Mouse (Mus musculus): ENCODE data around the gene Tac2. TPM values are rescaled to one million over a fixed set of nuclear protein-coding genes. Genes with fewer than 3 reads are reported as not detected.

The Tac2 gene
- polyA plus RNA-seq, 1 experiment from 2014 or later, result 1.8 TPM

DNA sequence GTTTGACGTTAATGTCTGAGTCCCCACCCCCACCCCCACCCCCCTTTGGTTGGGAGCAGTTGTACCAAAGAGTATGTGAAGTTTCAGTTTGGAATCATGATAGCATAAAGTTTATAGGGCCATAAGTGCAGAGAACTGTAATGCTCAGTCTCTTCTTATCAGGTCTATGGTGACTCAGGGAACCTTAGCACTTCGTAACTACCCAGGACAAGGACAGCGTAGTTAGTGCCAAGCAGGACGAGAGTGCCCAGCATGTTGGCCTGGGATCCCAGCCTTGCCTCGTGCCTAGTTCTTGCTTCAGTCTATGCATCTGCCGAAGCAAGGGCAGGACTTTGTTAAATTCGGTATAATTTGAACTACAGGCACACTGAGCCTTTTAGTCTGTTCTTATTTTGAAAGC lies 28.5 kb upstream of the Tac2 start:
- ATAC-seq (ENCODE audit: insufficient number of reproducible peaks, insufficient read depth, low FRiP score, low TSS enrichment, low read depth), result no peak
- Histone ChIP-seq H3K36me3 (peaks cover 84% of the 10 kb centered on the region), H3K27ac (no peak overlapping the region), H3K4me1 (replicated peaks) (no peaks in the 10 kb centered on the region), H3K9ac (replicated peaks) (no peak overlapping the region), H3K4me2 (no peak overlapping the region), H3K9me3 (no peaks in the 10 kb centered on the region), H3K27me3 (no peaks in the 10 kb centered on the region), H3K4me3 (replicated peaks) (no peak overlapping the region)
- 91% methylated on average over 7 of the region's 7 CpGs for WGBS

DNA sequence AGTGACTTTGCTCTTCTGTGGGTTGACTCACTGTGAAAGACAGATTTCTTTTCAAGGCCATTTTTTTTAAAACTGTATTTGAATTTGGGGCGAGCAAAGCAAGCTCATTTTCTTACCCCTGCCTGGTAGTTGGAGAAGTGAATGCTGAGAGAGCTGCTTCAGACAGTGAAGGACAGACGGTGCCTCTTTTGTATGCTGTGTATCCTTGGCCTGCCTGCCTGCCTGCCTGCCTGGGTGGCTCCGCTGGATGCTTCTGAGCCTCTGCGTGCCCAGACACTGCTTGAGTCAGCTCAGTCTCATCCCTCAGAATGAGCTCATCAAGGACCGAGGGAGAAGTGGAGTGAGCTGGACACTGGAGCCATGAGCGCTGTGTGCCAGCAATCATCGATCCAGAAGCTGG lies 25.3 kb upstream of the Tac2 start:
- Histone ChIP-seq H3K4me3 (replicated peaks) (no peak overlapping the region), H3K9me3 (no peaks in the 10 kb centered on the region), H3K9ac (replicated peaks) (no peak overlapping the region), H3K27ac (no peak overlapping the region), H3K36me3 (peaks cover 54% of the 10 kb centered on the region), H3K27me3 (no peaks in the 10 kb centered on the region), H3K4me2 (no peak overlapping the region), H3K4me1 (replicated peaks) (no peaks in the 10 kb centered on the region)
- ATAC-seq (ENCODE audit: insufficient number of reproducible peaks, insufficient read depth, low FRiP score, low TSS enrichment, low read depth), result no peak
- 94% methylated on average over 7 of the region's 7 CpGs for WGBS

- Histone ChIP-seq H3K4me2 (no peak overlapping the region), H3K4me1 (replicated peaks) (no peaks in the 10 kb centered on the region), H3K36me3 (peaks cover 16% of the 10 kb centered on the region), H3K9me3 (no peaks in the 10 kb centered on the region), H3K27me3 (no peaks in the 10 kb centered on the region), H3K4me3 (replicated peaks) (no peak overlapping the region), H3K9ac (replicated peaks) (no peak overlapping the region), H3K27ac (no peak overlapping the region)
- 43% methylated on average over 4 of the region's 4 CpGs for WGBS
- ATAC-seq (ENCODE audit: insufficient number of reproducible peaks, insufficient read depth, low FRiP score, low TSS enrichment, low read depth), result no peak
These were observed 21.0 kb upstream of the Tac2 start for GRCm38 (mm10) chr10:127703299-127703698.

DNA sequence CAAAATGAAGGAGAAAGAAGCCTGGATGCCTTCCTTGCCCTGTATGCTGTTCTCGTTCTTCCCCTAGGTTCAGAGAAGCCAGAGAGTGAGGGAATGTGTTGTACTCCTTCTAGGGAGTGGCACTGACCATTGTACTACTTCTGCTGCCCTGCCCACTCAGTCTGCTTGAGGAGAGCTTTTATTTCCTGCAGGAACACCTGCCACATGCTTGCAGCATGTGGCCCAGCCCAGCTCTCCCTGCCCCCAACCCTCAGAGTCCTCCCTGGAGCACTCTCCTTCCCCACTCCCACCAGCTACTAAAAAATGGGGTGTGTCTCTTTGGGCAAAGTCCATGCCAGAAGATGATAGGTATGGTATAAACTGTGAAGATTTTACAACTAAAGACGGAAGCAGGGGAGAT lies 20.0 kb upstream of the Tac2 start:
- no peaks in the 10 kb centered on the region for H3K4me1 ChIP-seq (replicated peaks)
- H3K27ac ChIP-seq, result no peak overlapping the region
- H3K27me3 ChIP-seq, result no peaks in the 10 kb centered on the region
- no peaks in the 10 kb centered on the region for H3K9me3 ChIP-seq
- H3K9ac ChIP-seq (replicated peaks), result no peak overlapping the region
- H3K4me3 ChIP-seq (replicated peaks), result no peak overlapping the region
- 67% methylated on average over 2 of the region's 2 CpGs for WGBS
- no peak overlapping the region for H3K4me2 ChIP-seq
- ATAC-seq (ENCODE audit: insufficient number of reproducible peaks, insufficient read depth, low FRiP score, low TSS enrichment, low read depth), result no peak
- peaks cover 6% of the 10 kb centered on the region for H3K36me3 ChIP-seq

DNA sequence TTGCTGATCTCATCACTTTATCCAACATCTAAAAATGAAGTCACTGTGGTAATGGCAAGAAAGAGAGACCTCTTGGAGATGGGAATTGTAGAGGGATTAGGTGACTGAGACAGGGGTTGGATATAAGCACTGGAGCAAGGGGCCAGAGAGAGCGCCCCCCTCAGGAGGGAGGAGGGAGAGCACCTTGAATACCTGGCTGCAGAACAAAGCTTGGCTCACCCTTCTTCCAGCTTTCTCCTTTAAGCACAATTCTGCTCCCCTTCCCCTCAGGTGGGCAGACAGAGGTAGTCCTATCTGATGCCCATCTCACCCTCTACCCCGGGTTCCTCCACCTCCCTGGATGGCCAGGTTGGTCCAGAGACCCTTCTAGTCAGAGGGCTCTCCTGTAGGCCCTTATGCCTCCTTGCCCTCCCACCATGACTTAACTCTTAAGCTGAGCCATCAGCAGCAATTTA lies 19.5 kb upstream of the Tac2 start, which contains the start of gene Myo1a:
Gene Myo1a, plus strand, starts transcription at position 405 of the 455 bp plus-strand sequence.
- Histone ChIP-seq H3K36me3 (0 out of 2 replicates have a peak, but pooled peaks cover under 1% of the 10 kb centered on the region), H3K4me3 (replicated peaks) (no peak within 1 kb of the TSS), H3K4me1 (replicated peaks) (no peaks in the 10 kb centered on the region), H3K27ac (no peak within 1 kb of the TSS), H3K4me2 (no peak within 1 kb of the TSS), H3K27me3 (no peaks in the 10 kb centered on the region), H3K9me3 (no peaks in the 10 kb centered on the region), H3K9ac (replicated peaks) (no peak within 1 kb of the TSS)
- WGBS, result 68% methylated on average over 2 of the region's 2 CpGs
- no peak for ATAC-seq (ENCODE audit: insufficient number of reproducible peaks, insufficient read depth, low FRiP score, low TSS enrichment, low read depth)

GRCm38 (mm10) chr10:127705783-127706182 lies 18.5 kb upstream of the Tac2 start:
- Histone ChIP-seq H3K27me3 (no peaks in the 10 kb centered on the region), H3K4me1 (replicated peaks) (no peaks in the 10 kb centered on the region), H3K27ac (no peak overlapping the region), H3K4me3 (replicated peaks) (no peak overlapping the region), H3K9ac (replicated peaks) (no peak overlapping the region), H3K4me2 (no peak overlapping the region), H3K9me3 (no peaks in the 10 kb centered on the region), H3K36me3 (no peaks in the 10 kb centered on the region)
- no peak for ATAC-seq (ENCODE audit: insufficient number of reproducible peaks, insufficient read depth, low FRiP score, low TSS enrichment, low read depth)
- 89% methylated on average over 4 of the region's 4 CpGs for WGBS

- Histone ChIP-seq H3K9ac (replicated peaks) (no peak overlapping the region), H3K27me3 (no peaks in the 10 kb centered on the region), H3K27ac (no peak overlapping the region), H3K9me3 (no peaks in the 10 kb centered on the region), H3K36me3 (no peaks in the 10 kb centered on the region), H3K4me2 (no peak overlapping the region), H3K4me1 (replicated peaks) (peaks cover 6% of the 10 kb centered on the region; the same call in 1 of the 2 replicates), H3K4me3 (replicated peaks) (no peak overlapping the region)
- ATAC-seq (ENCODE audit: insufficient number of reproducible peaks, insufficient read depth, low FRiP score, low TSS enrichment, low read depth), result no peak
- 88% methylated on average over 7 of the region's 7 CpGs for WGBS
These were observed 16.6 kb upstream of the Tac2 start for GRCm38 (mm10) chr10:127707721-127708120.

DNA sequence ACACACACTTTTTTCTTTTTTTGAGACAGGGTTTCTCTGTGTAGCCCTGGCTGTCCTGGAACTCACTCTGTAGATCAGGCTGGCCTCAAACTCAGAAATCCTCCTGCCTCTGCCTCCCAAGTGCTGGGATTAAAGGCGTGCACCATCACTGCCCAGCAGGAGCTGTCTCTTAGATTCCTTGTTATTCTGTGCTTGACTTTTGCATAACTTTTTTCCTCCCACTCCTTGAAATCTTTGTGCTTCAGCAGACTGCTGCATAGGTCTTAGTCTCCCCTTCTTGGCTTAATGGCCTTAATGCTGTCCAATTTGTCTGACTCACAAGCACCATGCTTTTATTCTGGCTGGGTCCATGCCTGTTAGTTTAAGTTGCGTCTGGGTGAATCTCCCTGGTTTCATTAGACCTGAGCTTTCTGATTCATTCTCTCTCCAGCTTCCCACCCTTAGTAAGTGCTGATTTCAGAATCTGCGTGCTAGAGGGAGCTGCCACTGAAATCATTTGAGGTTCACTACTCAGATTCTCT lies 15.4 kb upstream of the Tac2 start:
- no peak overlapping the region for H3K4me3 ChIP-seq (replicated peaks)
- H3K4me2 ChIP-seq, result no peak overlapping the region
- no peaks in the 10 kb centered on the region for H3K27me3 ChIP-seq
- H3K9me3 ChIP-seq, result no peaks in the 10 kb centered on the region
- no peak for ATAC-seq (ENCODE audit: insufficient number of reproducible peaks, insufficient read depth, low FRiP score, low TSS enrichment, low read depth)
- H3K9ac ChIP-seq (replicated peaks), result no peak overlapping the region
- WGBS, result 82% methylated on average over 3 of the region's 3 CpGs
- no peak overlapping the region for H3K27ac ChIP-seq
- no peaks in the 10 kb centered on the region for H3K36me3 ChIP-seq
- peaks cover 16% of the 10 kb centered on the region for H3K4me1 ChIP-seq (replicated peaks)

- H3K27me3 ChIP-seq, result no peaks in the 10 kb centered on the region
- H3K36me3 ChIP-seq, result no peaks in the 10 kb centered on the region
- H3K9me3 ChIP-seq, result no peaks in the 10 kb centered on the region
- ATAC-seq (ENCODE audit: insufficient number of reproducible peaks, insufficient read depth, low FRiP score, low TSS enrichment, low read depth), result no peak
- WGBS, result 80% methylated on average over 13 of the region's 13 CpGs
- H3K4me3 ChIP-seq (replicated peaks), result no peak overlapping the region
- H3K4me2 ChIP-seq, result no peak overlapping the region
- no peak overlapping the region for H3K27ac ChIP-seq
- no peak overlapping the region for H3K9ac ChIP-seq (replicated peaks)
- H3K4me1 ChIP-seq (replicated peaks), result peaks cover 17% of the 10 kb centered on the region
These were observed 13.9 kb upstream of the Tac2 start for GRCm38 (mm10) chr10:127710331-127710730.

- ATAC-seq (ENCODE audit: insufficient number of reproducible peaks, insufficient read depth, low FRiP score, low TSS enrichment, low read depth), result no peak
- 42% methylated on average over 6 of the region's 6 CpGs for WGBS
These were observed 11.5 kb upstream of the Tac2 start for GRCm38 (mm10) chr10:127712736-127713135.

DNA sequence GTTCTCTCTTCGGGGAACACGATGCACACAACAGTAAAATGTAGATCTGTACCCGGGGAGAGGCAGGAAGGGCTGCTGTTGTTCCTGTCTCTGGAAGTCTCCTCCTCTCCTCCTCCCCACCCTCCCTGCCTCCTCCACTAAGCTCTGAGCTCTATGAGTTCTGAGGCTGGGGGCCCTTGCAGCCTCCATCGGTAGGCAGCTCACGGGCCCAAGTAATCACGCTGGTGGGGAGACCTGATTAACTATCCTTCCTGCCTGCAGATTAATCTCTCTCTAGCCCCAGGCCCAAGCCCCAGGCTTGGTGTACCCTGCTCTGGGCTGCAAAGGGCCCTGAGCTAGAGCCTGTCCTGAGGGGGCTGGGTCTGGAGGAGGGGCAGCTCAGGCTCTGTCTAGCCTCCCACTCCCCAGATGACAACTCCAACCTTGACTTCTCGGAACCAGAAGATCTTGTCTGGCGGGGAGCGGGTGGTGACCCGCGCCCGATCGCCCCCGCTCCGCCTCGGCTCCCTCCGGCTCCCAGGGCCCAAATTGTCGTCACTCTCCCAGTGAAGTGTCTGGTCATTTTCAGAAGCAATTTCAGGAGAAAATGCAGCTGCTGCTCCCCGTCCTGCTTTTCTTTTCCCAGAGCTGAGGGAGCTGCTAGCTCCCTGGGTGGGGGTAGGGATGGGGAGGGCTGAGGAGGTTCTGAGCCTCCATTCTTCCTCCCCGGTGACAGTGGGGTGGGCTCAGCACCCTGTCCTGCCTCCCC lies 2.4 kb upstream of the Tac2 start:
- H3K9me3 ChIP-seq, result no peaks in the 10 kb centered on the region
- H3K36me3 ChIP-seq, result no peaks in the 10 kb centered on the region
- H3K27me3 ChIP-seq, result peaks cover 58% of the 10 kb centered on the region
- H3K4me2 ChIP-seq, result peak overlapping the region; percentile 45
- H3K27ac ChIP-seq, result no peak overlapping the region
- peaks cover 30% of the 10 kb centered on the region for H3K4me1 ChIP-seq (replicated peaks)
- 0 out of 2 replicates have a peak overlapping the region, but pooled peaks have one; percentile 7 for H3K4me3 ChIP-seq (replicated peaks)
- H3K9ac ChIP-seq (replicated peaks), result peak overlapping the region; percentile 47
- no peak for ATAC-seq (ENCODE audit: insufficient number of reproducible peaks, insufficient read depth, low FRiP score, low TSS enrichment, low read depth)
- 13% methylated on average over 20 of the region's 20 CpGs for WGBS

More at GRCm38 (mm10) chr10:127712736-127713135, 11.5 kb upstream of the Tac2 start:
- Histone ChIP-seq H3K4me1 (replicated peaks) (peaks cover 17% of the 10 kb centered on the region), H3K27me3 (no peaks in the 10 kb centered on the region), H3K4me3 (replicated peaks) (no peak overlapping the region), H3K27ac (no peak overlapping the region), H3K9ac (replicated peaks) (no peak overlapping the region), H3K36me3 (no peaks in the 10 kb centered on the region), H3K4me2 (no peak overlapping the region), H3K9me3 (no peaks in the 10 kb centered on the region)
